Mouse (Mus musculus) liver, adult 2 months (tissue): ENCODE measurements at regions not wholly inside any gene's neighbourhood (a gene's known extent, or its start where the extent isn't known, plus 50 kb on each side); places are given as distances from the start of the nearest gene placed in this dataset.

ENCODE experiments used
- CTCF ChIP-seq: fragments of 200-500 bp; IDR thresholded peaks from 2 replicates; pipeline ENCODE4 v1.5.1; 2011; ENCODE audit warnings: low read depth, low read length, control low read depth
- POLR2A ChIP-seq: fragments of 200-500 bp; IDR thresholded peaks from 2 replicates; pipeline ENCODE4 v1.6.1; 2011; ENCODE audit warnings: low read length, control low read depth; ENCODE audit not compliant: insufficient read depth; ENCODE audit errors: extremely low read depth

GRCm38 (mm10) chr2:166333818-166334217, 178.4 kb upstream of the Sulf2 start:
- TF ChIP-seq CTCF (no peak), POLR2A (no peak)
